Mouse (Mus musculus) heart, adult 10 weeks (tissue): ENCODE measurements around the gene Tardbp. TPM values are rescaled to one million over a fixed set of nuclear protein-coding genes. Genes with fewer than 3 reads are reported as not detected.

Experiments
- polyA plus RNA-seq: library from polyadenylated mRNA; stranded (reverse); fragments of 350-450 nt; fragmentation: Illumina TruSeq; extraction: RNeasy Lipid Tissue Mini Kit (QIAGEN cat#74804); gene quantifications from one replicate; pipeline ENCODE4 v1.2.3, GENCODE M21; 2014; ENCODE audit warnings: low read depth, low replicate concordance

Tardbp gene
- 178 TPM for polyA plus RNA-seq

GRCm38 (mm10) chr4:148626623-148627185 is at the start of gene Tardbp:
Tardbp (minus strand) TSS chr4:148627019.

GRCm38 (mm10) chr4:148643291-148644156 is 16.7 kb upstream of the Tardbp start, which contains the start of gene Gm572:
Gm572 (plus strand) TSS chr4:148643317.

DNA sequence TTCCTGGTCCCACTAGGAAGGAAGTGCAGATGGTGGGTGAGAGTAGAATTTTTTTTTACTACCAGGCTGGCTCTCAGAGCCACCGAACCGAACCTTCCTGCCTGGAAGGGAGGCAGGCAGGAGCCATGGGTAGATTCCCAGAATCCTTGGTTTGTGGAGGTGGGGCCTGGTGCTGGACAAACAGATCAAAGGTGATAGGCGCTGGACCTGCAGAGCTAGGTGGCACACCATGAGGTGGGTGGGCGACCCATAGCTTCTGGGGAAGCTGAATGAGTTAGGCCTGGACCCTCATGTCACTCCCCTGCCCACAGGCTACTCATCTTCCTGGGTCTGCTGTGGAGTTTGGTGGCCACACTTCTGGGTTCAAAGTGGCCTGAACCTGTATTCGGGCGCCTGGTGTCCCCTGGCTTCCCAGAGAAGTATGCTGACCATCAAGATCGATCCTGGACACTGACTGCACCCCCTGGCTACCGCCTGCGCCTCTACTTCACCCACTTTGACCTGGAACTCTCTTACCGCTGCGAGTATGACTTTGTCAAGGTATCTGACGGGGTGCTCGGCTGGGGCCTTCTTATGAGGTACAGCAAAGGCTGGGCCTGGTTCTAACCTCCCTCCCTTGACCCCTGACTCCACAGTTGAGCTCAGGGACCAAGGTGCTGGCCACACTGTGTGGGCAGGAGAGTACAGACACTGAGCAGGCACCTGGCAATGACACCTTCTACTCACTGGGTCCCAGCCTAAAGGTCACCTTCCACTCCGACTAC is 24.3 kb downstream of the Tardbp start, which contains the start of gene Masp2:
Masp2 (plus strand) TSS at position 198 of the 764 bp plus-strand sequence.

DNA sequence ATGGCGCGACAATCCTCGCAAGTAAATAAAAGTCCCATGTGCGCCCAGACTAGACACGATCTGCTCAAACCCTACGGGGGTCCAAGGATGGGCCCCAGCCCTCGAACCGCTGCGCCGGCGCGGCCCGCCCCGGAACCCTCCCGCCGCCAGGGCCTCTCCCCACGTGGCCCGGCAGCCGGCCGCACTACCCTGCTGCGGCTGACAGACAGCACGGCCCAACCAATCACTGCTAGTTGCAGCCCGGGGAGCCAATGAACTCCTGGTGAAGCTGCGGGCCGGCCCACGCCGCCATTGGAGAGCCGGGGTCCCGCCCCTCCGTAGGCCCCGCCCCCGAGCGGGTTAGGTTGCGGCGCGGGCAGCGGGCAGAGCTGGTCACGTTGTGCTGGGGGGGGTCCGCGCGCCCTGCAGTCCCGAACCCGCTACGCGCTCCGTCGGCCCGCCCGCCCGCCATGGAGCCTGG is 35.6 kb downstream of the Tardbp start, which contains the start of gene Srm:
Srm (plus strand) TSS at position 333 of the 460 bp plus-strand sequence.

Other genes with a start within 250 kb of the Tardbp start
- 16.0 TPM for gene Ubiad1, start 182.2 kb downstream of the Tardbp start, polyA plus RNA-seq
- 20.2 TPM for gene Mtor, start 178.4 kb downstream of the Tardbp start, polyA plus RNA-seq
- gene Angptl7, start 126.6 kb downstream of the Tardbp start, polyA plus RNA-seq = 2.8 TPM
- gene Exosc10, start 68.6 kb downstream of the Tardbp start, polyA plus RNA-seq = 44.6 TPM
- gene Srm, start 35.5 kb downstream of the Tardbp start, polyA plus RNA-seq = 17.9 TPM
- 0.42 TPM for gene Masp2, start 24.5 kb downstream of the Tardbp start, polyA plus RNA-seq
- 3.6 TPM for gene Gm572, start 16.3 kb upstream of the Tardbp start, polyA plus RNA-seq
- 17.8 TPM for gene Casz1, start 177.4 kb upstream of the Tardbp start, polyA plus RNA-seq